Mouse (Mus musculus) embryonic stem cell, embryonic (primary cell): ENCODE measurements around the gene Rgs12.

ENCODE experiments used
- CTCF ChIA-PET, 4 experiments: fragments of 300-600 bp in 2 of 4; fragments of 350-600 bp in 2 of 4; sonication (Branson Sonifier 250); formaldehyde crosslinking; loops; one replicate each; lab custom pipeline; 2022; ENCODE audit warnings: inconsistent platforms in 2 of 4; lab: Charles Lee
- POLR2A ChIA-PET, 4 experiments: fragments of 300-600 bp in 2 of 4; fragments of 350-600 bp in 2 of 4; sonication (Branson Sonifier 250); formaldehyde crosslinking; loops; one replicate each; lab custom pipeline; 2022; ENCODE audit warnings: antibody characterized with exemption in 4 of 4, inconsistent platforms in 1 of 4; lab: Charles Lee

The Rgs12 gene

GRCm38 (mm10) chr5:35070314-35070713, 121.1 kb downstream of the Rgs12 start:
- ChIA-PET POLR2A (interaction anchor here in 2 of 4 experiments (1.0 to 1.8 kb wide), 3 partner anchors 20 to 411 kb away, joined by 3 to 4 read pairs (median 3); partner anchors contain the start of genes Grk4 (in 1 of the 2), Lrpap1 (in 1 of the 2) and Nop14 (in 1 of the 2)), CTCF (interaction anchor here in 2 of 4 experiments (0.8 to 1.1 kb wide), 2 partner anchors 9 to 61 kb away, joined by 3 read pairs; no protein-coding TSS in a partner anchor)

DNA sequence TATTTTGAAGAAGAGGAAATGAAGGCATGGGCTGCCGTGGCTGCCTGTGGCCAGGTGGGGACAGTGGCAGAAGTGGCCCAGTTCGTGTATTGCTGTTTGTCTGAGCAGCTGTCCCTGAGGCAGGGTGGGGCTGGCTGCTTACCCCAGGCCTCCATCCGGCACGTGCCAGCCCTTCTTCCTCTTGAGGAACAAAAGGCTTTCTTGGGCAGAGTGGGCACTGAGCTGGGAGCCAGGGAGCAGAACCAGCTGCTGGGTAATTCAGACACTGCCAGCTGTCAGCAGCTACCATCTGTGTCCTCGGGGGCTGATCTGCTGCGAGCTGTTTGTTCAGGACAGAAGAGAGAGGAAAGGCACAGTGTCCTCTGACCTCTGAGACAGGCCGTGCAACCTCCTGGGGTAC, 121.7 kb downstream of the Rgs12 start:
- POLR2A ChIA-PET, result interaction anchor here in 2 of 4 experiments (0.6 to 1.8 kb wide), 6 partner anchors 19 to 434 kb away, joined by 3 to 4 read pairs (median 4); partner anchors contain the start of genes Grk4 (in 1 of the 2), Lrpap1 (in 1 of the 2), Mfsd10 (in 1 of the 2) and Nop14 (in 1 of the 2)
- CTCF ChIA-PET, result interaction anchor here in 1 of 4 experiments (0.8 kb wide), 1 partner anchor 61 kb away, joined by 3 read pairs; no protein-coding TSS in a partner anchor

DNA sequence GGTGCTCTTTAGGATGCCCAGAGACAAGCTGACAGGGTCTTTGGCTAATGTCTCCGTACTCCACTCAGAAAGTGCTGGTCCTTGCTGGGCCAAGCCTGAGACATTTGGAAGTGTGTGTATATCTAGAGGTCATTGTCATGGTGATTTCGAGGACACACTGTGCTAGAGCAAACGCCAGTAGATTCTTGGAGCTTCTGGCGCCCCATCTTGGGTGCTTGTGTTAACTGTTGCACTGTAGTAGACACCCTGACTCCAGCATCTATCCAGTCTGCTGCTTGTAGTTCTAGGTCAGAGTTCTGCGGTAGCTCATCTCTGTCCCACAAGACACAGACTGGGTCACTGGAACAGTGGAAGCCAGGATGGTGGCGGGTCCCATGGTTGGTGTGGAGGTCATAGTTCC, 122.6 kb downstream of the Rgs12 start:
- ChIA-PET POLR2A (interaction anchor here in 1 of 4 experiments (1.3 kb wide), 1 partner anchor 434 kb away, joined by 4 read pairs; the partner anchor contains the start of gene Mfsd10), CTCF (interaction anchor here in 1 of 4 experiments (0.7 kb wide), 1 partner anchor 290 kb away, joined by 3 read pairs; no protein-coding TSS in a partner anchor)

DNA sequence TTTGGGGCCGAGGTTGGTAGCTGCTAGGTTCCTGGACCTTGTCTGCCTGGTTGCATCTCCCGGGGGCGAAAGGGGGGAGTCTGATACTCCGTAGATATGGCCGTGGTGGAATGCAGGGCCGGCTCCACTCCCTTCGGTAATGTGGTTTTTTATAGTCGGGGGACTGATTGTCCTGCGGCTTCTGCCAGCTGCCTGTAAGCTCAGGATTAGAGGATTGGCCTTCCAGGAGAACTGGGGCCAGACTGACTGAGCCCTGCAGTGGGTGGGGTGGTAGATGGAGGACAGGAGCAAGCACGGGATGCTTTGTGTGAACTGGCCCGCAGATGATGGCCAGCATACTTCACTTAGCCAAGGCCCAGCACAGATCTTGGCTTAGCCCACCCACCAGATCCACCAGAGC, 124.0 kb downstream of the Rgs12 start:
- CTCF ChIA-PET, result interaction anchor here in 2 of 4 experiments (0.5 to 0.6 kb wide), 2 partner anchors 193 to 313 kb away, joined by 3 read pairs; no protein-coding TSS in a partner anchor
- POLR2A ChIA-PET, result no interaction called here

DNA sequence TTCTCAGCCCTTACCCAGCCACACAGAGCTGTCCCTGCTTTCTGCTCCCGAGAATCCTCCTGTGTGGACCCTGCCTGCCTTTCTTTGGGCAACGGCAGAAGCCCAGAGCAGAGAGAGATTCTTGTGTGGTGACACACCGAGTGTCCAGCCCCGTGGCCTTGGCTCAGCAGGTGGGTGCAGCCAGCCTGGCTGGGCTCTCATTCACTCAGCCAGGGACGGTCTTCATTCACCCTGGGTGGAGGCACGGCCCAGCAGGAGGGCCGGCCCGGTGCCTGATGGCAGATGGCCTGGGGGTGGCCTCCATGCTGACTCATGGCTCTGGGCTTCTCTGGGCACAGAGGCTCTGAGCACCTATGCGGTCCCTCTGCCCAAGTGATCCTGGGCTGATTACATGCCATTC, 124.7 kb downstream of the Rgs12 start:
- ChIA-PET CTCF (no interaction called here), POLR2A (no interaction called here)

DNA sequence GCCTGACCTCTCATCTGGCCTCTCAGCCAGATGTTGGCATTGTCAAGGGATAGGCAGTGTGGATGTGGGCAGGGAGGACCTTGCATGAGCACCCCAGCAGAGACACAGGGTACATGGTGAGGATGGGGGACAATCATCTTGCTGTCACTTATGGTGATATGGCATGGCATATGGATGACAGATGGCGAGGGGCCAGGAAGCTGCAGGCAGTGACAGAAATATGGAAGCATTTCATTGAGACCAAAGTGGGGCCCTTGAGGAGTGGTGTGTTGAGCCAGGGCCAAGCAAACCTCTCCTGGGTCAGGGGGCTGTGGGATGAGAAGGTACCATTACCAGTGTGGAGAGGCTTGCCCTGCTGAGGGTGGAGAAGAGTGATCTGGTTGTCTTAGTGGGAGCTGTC, 127.1 kb downstream of the Rgs12 start:
- CTCF ChIA-PET, result no interaction called here
- POLR2A ChIA-PET, result no interaction called here

GRCm38 (mm10) chr5:35079101-35079500, 129.9 kb downstream of the Rgs12 start:
- ChIA-PET POLR2A (interaction anchor here in 3 of 4 experiments (1.1 to 2.3 kb wide), 7 partner anchors 13 to 26 kb away, joined by 3 to 12 read pairs (median 4); partner anchors contain the start of gene Lrpap1 (in 1 of the 3)), CTCF (interaction anchor here in 3 of 4 experiments (0.8 to 1.5 kb wide), 6 partner anchors 9 to 52 kb away, joined by 3 to 5 read pairs (median 4); no protein-coding TSS in a partner anchor)

DNA sequence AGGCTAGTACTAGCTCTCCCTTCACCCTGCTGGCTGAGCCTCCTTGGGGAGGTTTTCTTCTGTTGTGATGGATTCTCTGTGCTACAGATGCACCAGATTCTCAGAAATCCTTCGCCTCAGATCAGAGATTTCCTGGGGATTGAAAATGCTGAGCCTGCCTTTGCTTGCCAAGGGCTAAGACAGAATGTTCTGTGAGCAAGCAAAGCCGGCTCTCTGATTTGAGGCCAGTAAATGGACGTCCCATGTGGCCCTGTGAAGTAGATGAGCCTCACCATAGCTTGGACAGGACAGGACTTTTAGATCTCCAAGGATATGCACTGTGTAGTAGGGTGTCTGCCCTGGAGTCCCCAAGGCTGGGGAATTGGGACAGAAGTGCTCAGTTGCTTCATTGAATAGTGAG, 135.7 kb downstream of the Rgs12 start:
- ChIA-PET CTCF (no interaction called here), POLR2A (interaction anchor here in 2 of 4 experiments (0.6 to 13.6 kb wide), 2 partner anchors 17 to 495 kb away, joined by 3 to 170 read pairs; partner anchors contain the start of gene Lrpap1 (in 1 of the 2))

- ChIA-PET CTCF (interaction anchor here in 3 of 4 experiments (0.6 to 1.2 kb wide), 14 partner anchors 10 to 278 kb away, joined by 3 to 10 read pairs (median 4); no protein-coding TSS in a partner anchor), POLR2A (interaction anchor here in 3 of 4 experiments (0.6 to 13.6 kb wide), 8 partner anchors 13 to 716 kb away, joined by 3 to 170 read pairs (median 4); partner anchors contain the start of genes Lrpap1 (in 3 of the 3), Adra2c (in 1 of the 3) and Trmt44 (in 1 of the 3))
Measured at GRCm38 (mm10) chr5:35088785-35089613, 139.8 kb downstream of the Rgs12 start.
